Mouse (Mus musculus) spleen, postnatal 4 days (tissue): Measurements from ENCODE around the gene Itpkb.

Experiments used
- DNase-seq, 2 experiments: peaks; one replicate each; pipeline ENCODE4 v3.0.0; 2022; ENCODE audit warnings: low spot score in 2 of 2

Itpkb gene

DNA sequence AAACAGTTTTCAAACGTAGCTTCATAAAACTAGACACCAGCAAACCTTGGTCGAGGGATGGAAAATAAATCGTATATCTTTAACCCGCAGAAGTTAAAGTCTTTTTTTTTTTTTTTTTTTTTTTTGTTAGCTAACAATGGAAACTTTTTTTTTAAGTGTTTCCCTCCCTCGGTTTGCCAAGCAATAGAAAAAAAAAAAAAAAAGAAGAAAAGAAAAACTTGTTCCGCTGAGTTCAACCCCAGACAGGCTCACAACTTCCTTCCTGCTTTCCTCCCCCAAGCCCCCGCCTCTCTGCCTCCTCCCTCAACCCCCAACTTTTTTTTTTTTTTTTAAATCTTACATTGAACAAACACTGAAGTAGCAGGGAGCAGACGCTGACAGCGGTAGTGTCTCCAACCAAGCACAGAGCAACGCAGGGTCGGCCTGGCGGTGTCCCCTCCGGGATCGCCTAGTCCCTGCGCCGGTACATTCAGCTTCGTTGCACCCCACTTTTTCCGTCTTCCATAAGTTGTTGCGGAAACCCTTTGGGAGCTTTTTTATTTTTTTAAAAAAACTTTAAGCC, at the start of gene Itpkb:
Itpkb (plus strand) TSS at position 341 of the 562 bp plus-strand sequence.
- DNase-seq = peak; percentile 67 to 81

DNA sequence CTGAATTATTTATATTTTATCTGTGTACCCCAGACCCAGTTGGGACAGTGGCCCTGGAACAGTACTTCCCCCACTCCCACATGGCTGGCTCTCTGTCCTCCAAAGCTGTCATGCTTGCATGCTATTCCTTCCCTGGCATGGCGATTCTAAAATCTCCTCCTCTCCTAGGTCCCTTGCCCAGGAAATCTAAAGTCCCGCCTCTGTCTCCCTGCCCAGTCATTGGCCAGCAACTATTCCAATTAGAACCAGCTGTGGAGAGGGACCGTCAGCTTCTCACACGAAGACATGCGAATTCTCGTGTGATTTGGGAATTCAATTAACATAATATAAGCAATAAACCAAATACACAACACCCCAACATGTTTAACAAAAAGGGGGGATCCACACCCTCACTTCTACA, 47.7 kb upstream of the Itpkb start:
- no peak for DNase-seq

DNA sequence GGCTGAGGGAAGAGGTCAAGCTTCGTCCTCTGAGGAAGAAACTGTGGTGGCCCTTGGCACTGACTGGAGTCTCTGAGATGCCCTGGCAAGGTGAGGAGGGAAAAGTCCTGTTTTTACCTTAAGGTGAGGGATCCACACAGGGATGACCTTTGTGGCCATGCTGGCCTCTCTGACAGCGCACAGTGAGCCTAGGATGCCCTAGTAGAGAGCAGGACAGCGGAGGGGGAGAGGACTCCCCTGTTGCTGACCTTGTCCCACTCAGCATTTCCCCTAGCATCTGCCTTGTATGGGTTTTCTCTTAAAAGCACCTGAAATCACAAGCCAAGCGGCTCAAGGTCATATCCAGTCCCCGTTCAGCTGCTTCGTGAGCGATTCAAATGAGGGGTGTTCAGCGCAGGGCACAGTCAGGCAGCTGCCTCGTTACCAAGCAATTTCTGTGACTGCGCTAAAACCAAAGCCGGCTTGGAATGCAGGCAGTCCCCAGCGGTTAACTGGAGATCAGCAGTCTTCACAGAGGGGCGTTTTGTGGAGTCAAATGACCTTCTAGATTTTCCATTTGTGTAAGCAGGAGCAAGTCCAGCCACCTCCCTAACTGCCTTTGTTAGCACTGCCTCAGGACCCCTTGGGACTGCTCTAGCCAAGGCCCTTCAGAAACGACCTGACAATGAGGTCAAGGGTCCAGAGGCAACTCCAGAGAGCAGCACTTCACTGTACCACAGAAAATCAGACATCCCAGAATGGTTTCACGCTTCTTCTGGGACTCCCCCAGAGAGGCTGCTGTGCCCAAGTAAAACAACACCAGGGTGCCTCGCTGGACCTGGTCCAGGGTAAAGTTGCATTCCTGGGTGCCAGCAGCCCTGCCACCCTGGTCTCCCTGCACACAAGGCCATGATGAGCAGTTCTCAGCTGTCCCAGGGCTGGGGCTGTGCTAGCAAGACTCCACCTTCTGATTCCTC, 46.2 kb upstream of the Itpkb start:
- DNase-seq = no peak

DNA sequence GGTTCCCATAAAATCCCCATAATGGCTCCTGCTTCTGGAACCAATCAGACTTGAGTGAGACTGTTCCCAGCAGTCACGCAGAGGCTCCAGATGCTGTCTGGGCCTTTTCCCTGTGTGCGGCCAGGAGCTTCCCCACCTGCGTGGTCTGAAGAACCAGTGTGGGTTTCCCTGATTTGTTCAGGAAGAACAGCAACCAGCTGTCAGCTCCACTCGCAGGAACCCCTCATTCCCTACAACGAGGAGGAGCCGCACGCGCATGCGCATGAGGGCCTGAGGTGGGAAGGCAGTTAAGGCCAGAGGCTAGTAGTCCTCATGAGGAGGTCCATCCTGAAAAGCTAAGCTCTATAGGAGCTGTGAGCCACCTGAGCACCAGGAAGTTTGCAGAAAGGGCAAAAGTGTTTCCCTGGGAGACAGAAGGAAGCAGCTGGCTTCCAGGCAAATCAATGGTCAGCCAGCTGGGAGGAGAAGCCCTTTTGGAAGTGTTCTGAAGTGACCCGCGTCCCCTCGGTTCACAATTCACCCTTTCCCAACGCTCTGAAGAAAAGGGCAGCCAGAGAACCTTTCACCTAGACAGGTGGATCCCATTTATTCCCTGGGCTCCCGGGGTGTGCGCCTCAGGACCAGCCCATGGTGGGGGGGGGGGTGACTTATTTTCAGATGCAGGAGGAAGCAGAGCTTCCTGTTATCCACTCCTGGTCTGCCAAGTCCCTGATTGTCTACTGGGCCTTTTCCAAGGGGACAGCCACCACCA, 44.0 kb upstream of the Itpkb start:
- no peak for DNase-seq

DNA sequence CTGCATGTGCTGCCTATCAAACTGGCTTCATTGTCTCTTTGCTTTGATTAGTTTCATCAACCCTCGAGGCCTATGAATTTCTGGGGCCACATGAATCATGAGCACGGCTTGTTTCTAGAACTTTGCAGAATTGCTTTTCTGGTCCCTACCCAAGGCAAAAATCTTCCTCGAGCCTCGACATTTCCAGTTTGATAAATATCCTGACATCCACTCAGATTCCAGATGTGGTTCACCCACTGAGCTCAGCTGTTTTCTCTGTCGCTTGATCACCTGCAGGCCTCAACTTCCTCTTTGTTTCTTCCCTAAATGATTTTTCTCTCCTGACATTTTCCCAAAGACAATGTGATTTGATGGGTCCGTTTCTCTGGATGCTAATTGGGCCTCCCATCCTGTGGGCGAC, 42.1 kb upstream of the Itpkb start:
- no peak for DNase-seq

DNA sequence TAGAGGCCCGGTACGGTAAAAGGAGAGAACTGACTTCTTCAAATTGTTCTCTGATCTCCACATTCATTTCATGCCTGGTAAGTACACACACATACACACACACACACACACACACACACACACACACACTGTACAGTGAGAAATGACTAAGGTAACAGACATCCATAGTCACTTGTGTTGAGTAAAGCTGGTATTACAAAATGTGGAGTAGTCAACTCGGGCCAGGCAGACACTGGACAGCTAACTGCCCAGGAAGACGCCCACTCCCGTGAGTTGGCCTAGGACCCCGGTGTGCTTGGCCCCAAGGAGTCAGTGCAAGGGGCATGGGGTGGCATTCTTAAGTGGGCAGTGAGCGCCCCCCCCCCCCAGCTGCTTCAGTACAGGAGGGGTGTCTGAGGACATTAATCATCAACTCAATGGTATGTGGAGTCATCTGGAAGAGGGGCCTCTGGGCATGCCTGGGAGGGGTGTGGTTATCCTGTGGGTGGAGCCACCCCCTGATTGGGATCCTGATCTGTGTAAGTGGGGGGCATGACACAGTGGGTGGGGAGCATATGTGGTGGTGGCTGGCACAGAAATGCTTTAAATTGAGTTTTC, 41.3 kb upstream of the Itpkb start:
- no peak for DNase-seq

DNA sequence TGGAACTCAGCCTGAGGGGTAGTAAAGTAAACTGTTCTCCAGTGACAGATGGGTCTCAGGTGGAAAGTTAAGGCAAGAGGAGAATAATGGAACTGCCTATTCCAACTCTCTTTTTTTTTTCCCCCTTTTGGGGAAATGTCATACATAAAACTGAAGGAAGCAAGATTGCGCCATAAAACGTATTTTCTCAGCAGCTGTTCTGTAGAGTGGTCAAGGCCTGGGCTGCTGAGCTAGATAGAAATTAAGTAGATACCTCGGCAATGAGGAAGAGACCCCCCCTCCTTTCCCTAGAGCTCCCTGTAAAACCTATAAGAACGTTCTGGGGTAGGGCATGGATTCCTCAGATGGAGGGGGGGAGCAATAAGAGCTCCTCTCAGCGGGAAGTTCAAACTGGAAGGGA, 40.5 kb upstream of the Itpkb start:
- no peak for DNase-seq

DNA sequence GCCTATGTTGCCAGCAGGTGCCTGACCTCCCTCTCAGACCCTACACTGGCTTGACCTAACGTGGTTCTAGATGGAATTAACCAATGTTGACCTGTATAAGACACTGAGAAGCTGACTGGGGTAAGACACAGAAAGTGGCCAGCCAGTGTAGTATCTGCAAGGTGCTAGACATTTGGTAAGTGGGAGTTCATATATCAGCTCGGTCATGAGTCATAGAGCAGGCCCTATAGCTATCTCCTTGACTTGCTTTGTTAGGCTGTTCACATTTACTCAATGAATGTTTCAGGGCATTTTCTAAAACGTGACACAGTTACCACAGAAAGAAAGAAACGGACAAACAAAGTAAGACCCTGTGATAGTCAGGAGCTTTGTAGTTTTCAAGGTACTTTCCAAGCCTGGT, 39.9 kb upstream of the Itpkb start:
- DNase-seq = no peak

DNA sequence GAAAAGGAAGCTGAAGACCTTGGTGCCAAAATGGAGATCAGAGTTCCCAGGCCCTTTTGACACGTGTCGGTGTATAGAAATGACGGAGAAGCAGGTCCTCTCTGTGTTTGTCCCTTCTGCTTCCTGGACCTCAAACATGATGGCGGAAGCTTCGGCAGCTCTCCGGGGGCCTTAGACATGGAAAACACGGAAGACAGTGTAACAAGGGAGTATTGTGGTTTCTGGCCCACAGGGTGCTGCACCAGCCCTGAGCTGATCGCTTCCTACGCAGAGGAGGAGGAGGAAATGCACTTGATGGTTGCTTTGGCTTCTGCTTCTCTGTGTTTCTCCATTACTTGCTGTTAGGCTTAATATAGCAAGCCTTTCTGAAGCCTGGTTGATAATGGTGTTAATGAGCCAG, 34.2 kb upstream of the Itpkb start:
- DNase-seq = no peak

DNA sequence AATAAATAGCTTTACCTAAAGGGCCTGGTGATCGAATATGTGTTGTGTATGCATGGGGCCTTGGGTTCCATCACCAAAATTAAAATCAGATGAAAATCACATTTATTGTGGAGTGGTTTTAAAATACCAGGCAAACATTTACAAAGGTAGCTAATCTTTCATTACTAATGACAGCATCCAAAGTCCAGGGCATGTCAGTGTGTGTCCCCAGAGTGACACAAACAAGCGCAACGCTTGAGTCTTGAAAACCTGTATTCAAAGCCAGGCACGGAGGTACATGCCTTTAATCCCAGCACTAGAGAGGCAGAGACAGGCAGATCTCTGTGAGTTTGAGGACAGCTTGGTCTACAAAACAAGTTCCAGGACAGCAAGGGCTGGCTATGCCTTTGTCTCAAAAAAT, 30.6 kb upstream of the Itpkb start:
- DNase-seq = no peak

DNA sequence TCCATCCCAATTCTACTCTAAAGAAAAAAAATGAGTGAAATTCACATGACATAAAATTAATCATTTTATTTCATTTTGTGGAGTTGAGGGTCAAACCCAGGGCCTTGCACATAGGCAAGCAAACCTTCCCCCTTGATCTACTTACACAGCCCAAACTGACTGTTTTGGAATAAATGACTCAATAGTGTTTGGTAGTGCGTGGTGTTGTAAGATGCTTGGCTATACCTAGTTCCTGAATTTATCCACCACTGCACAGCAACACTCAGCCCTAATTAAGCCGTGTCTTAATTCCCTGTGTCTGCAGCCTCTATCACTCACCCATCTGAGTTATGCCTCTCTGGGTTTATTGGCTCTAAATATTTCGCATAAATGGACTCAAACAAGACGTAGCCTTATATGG, 30.0 kb upstream of the Itpkb start:
- DNase-seq = no peak

DNA sequence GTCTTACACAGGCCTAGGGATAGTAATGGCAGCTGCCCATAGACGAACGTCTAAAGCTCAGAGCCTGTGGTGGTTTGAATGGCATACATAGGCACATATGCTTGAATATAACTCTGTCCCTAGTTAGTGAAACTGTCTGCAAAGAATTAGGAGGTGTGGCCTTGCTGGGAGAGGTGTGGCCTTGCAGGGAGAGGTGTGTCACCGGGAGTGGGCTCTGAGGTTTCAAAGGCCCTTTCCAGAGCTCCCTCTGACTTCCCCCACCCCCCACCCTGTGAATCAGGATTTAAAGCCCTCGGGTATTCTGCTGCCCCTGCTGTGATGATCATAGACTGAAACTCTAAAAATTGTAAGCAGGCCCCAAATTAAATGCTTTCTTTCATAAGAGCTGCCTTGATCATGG, 29.3 kb upstream of the Itpkb start:
- no peak for DNase-seq

DNA sequence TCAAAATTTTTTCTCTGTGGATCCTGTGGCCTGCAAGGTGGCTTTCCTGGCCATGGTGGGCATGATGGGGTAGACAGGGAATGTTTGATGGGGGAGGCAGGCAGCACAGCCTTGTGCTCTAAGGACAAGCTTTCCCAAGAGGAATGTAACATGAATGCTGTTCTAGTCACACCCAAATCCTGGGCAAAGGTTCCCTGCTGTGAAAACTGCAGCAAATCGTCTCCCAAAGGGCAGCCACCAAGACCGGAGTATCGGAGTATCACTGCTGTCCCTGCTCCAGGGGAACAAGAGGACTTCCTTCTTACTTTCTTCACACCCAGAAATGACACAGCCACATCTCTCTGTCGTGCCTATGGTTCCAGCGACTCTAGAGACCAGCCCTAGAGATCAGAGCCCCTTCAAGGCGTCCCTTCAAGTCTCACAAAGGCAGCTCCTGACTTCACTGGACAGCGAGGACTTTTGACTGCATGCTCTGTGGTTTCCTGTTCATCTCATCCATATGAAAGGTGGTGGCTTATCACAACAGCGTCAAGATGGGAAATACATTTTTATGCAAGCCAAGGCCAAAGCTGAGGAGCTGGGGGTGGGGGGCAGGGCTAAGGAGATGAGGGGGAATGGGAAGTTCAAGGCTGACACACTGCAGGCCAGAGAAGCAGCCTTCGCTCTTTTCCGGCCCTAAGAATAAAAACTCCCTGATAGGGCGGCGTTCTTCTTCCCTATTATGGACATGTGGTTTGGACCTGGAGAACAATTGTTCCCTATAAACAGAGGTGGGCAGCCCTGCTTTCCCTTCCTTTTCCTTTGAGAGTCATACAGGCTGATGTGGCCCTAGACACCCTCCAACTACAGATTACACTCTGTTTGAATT, 27.8 kb upstream of the Itpkb start:
- no peak for DNase-seq

DNA sequence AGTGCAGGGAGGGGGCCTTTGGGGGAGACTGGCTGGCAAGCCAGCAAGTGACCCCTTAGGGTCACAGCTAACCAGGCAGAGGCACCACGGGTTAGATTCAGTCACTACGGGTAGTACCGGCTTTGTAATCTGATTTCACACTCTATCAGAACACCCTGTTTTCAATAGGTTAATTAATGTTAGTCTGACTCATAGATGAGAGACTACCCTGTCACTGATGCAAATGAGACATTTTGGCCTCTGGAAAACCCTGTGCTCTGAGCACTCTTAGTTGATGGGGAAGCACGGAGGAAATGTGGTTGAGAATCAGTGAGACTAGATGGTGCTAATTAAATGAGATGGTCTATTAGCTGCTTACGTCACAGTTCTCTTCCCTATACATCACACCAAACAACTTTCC, 26.7 kb upstream of the Itpkb start:
- DNase-seq = no peak

DNA sequence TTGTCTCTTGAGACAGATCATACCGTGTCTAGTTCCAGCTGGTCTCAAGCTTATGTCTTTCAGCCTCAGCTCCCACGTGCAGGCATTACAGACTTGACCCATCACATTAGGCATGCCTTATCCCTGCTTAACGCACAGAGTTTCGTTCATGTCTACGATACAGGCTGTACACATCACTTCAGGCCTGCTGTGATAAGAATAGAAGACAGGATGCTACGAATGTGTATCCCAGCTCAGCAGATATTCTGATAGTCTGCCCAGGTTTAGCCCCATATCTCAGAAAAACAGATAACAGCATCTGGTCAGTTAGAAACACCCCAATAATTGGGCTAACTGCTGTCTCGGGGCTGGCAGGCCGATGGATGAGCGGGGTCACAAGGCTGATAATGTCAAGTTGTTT, 23.4 kb upstream of the Itpkb start:
- no peak for DNase-seq

DNA sequence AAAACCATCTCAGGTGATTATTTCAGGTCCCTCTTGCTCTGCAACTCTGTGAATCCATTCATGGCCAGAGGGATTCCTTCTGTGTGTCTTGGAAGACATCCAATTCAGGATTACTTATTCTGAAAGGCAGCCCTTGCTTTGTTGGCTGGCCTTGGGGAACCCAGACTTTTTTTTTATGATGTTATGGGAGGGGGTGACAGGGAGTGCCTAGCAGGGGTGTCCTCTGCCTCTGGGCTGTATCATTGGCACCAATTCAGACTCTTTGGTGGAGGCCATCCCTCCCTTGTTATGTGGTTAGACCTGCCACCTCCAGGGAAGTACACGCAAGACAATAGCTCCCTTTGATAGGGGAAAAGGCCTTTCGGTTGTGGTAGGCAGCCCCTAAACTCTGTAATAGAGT, 22.6 kb upstream of the Itpkb start:
- DNase-seq = no peak

DNA sequence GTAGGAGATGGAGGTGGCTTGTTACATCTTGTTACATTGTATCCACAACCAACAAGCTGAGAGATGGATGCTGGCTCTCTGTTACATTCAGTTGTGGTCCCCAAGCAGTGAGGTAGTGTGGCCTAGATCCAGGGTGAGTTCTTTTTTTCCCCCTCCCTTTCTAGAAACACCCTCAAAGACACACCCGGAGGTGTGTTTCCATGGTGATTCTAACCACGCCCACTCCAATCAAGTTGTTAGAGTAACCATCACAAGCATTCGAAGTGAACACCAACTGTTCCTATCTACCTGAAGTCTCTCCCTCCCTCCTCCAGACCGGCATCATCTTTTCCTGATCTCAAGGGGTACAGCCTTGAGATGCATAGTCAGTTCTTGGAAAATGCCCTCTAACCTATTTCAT, 21.4 kb upstream of the Itpkb start:
- no peak for DNase-seq

DNA sequence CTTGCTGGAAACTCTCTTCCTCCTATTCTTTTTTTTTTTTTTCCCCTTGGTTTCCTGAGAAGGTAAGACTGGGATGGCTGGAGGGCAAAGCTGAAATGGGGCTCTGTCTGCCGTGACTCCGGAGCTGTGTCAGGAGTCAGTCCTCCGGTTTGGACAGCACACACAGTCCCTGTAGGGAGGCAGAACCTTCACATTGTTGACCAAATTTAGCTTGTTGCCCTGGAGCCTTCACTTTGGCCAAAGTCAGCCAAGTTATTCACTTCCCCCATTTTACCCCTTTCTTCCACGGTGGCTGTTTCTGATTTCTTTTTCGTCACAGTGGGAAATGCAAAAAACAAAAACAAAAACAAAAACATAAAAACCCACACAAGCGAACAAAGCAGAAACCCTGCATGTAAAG, 18.0 kb upstream of the Itpkb start:
- DNase-seq = no peak

DNA sequence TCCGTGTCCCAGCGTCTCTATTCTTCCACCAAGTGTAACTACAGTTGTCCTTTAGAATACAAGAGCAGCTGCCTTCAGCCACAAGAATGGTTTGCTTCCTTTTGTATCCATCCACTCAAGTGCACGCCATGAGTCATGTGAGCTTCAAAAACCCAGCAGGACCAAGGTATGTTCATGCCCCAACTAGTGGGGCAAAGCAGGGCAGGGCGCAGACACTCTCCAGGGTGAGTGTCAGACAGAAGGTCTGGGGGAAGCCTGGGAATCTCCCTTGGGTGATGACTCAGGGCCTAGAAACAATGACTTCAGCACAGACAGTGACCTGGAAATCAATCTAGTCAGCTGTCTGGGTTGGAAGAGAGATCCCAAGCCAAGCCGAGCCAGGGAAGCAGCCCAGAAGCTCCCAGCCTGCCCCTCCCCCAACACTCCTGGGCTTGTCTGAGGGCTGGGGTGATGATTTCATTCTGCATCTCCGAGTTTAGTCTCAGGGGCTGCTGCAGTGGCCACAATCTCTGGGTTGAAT, 17.4 kb upstream of the Itpkb start:
- no peak for DNase-seq

DNA sequence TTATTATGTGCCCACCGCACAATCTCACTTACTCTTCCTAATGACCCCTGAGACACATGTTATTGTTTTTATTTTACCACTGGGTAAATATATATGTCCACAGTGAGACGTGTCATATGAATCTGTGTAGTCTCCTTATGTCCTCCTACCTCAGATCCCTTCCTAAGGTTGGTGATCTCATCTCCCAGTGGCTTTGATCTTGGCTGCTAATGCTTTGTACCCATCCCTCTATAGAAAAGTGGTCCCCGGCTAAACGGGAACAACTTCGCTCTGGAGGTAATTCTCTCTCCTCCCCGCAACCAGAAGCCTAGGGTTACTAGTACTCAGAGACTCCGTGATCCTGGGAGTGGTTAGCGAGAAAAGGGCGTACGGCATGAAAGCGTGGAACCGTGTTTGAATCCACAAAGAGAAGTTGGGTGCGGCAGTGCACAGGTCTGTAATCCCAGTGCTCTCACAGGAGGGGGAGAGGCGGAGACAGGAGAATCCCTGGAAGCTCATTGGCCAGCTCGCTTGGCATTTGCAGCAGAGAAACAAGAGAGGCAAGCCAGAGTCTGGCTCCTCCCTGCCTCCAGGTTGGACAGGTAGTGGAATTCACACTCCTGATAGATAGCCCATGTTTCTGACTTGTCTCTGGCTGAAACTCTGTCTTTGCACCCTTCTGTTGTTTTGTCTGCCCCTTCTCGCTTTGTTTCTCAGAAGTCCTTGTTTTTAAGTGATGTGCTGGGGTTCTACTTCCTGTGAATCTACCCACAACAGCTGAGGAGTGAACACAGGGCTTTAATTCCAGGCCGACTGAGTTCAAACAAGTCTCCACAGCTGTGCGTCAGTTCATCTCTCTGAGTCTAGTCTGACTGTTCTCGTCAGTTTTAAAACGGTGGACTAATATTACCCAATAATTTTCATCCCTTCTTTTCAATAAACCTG, 16.5 kb upstream of the Itpkb start:
- no peak for DNase-seq
